Mouse (Mus musculus) embryo, embryonic 11.5 days (tissue): ENCODE measurements around the gene Tsr3.

Experiments used
- DNase-seq: peaks from one replicate; pipeline ENCODE4 v3.0.0-alpha.2; 2012; ENCODE audit warnings: low read depth, low spot score

Tsr3 gene

GRCm38 (mm10) chr17:25243131-25243780 lies 3.3 kb downstream of the Tsr3 start:
- no peak for DNase-seq

GRCm38 (mm10) chr17:25244239-25244638 lies 4.3 kb downstream of the Tsr3 start:
- no peak for DNase-seq

DNA sequence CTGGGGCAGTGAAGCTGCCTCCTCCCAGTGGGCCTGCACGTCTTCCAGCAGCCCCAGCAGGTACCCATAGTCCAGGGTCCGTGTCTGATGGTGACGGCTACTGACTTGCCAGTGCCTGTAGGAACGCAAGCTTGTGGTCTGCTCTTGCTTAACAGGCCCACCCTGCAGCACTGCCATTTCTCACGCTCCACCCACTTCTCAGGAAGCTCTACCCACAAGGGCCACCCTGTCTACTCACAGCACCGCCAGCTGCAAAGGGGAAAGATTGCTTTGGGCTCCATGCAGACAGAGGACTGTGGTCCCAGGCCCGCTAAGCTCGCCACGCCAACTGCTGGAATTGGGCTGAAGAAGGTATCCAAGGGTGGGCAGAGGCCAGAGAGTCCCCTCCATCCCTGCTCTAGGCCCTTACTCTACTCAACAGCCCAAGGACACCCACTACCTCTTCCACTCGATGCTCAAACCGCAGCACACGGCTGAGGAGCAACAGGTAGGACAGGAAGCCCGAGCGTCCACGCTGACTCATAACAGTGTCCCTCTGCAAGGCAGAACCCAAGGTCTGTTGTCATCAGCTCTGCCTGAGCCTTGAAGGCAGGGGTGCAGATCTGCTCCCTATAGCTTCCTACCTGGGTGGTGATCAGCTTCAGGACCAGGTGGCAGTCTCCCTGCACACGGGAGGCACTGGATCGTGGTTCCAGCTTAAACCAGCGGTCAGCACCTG lies 8.2 kb downstream of the Tsr3 start:
- DNase-seq = no peak

GRCm38 (mm10) chr17:25250181-25250835 lies 10.3 kb downstream of the Tsr3 start:
- DNase-seq = no peak

- no peak for DNase-seq
Observed at GRCm38 (mm10) chr17:25252643-25253042, 12.7 kb downstream of the Tsr3 start.

GRCm38 (mm10) chr17:25253760-25254159 lies 13.8 kb downstream of the Tsr3 start:
- DNase-seq = no peak

DNA sequence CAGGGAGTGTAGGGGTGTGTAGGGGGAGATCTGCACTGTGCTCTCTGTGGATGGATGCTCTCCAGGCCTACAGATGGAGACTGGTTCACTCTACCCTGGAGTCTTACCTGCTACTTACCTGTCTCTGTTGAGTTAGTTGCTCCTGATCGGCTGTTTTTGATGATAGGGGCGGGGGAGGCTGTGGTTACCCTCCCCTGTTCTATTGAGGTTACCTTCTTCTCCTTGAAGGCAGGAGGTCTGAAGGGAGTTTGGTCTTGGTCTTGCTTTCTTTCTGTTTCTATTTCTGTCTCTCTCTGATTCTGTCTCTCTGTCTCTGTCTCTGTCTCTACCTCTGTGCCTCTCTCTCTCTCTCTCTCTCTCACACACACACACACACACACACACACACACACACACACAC lies 15.1 kb downstream of the Tsr3 start:
- DNase-seq = no peak

- DNase-seq = no peak
Observed at GRCm38 (mm10) chr17:25256140-25256754, 16.3 kb downstream of the Tsr3 start, which contains the start of gene Baiap3. Gene Baiap3, minus strand, starts transcription at chr17:25256364.

- DNase-seq = no peak
Observed at GRCm38 (mm10) chr17:25257804-25258261, 17.9 kb downstream of the Tsr3 start.

DNA sequence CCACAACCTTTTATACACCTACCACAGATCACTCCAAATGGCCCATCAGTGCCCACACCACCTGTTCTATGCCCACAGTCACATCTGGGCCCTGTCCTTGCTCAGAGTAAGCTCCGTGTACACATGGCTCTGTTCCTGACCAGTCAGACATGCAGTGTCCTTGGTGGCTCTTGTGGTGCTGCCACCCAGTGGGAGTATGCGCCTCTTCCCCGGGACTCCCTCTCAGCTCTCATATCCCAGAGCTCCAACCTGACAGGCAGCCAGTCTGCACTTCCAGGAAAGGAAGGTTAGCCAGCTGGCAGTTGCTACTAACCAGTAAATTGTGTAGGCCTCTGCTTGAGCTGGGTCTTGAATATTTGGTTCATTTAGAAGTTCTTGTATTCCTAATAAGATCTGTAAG lies 24.5 kb downstream of the Tsr3 start:
- DNase-seq = no peak

DNA sequence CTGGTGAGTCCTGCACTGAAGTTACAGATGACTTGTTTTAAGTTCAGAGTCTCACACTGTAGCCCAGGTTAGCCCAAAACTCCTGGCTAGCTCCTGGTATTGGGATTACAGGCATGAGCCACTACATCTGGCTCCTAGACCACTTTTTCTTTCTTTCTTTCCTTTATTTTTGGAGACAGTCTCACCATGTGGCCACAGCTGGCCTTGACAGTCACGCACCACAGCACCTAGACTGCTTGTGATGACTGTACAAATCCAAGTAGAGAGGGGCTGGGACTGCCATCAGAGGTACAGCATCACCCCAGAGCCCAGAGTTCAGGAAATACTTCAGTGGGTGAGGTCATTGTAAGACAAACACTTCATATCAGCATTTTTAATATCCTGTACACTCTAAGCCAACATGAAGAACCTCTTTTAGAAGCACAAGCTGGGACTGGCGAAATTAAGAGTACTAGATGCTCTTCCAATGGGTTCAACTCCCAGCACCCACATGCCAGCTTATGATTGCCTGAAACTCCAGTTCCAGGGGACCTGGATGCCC lies 30.9 kb downstream of the Tsr3 start:
- DNase-seq = no peak

GRCm38 (mm10) chr17:25272326-25272725 lies 32.4 kb downstream of the Tsr3 start:
- no peak for DNase-seq

GRCm38 (mm10) chr17:25272951-25273705 lies 33.2 kb downstream of the Tsr3 start:
- DNase-seq = no peak

- peak; percentile 97 for DNase-seq
Observed at GRCm38 (mm10) chr17:25273706-25274501, 33.9 kb downstream of the Tsr3 start.

- DNase-seq = no peak
Observed at GRCm38 (mm10) chr17:25274571-25275346, 34.8 kb downstream of the Tsr3 start, which contains the start of gene Ube2i. Gene Ube2i, minus strand, starts transcription at chr17:25274622.

GRCm38 (mm10) chr17:25275833-25276232 lies 35.9 kb downstream of the Tsr3 start:
- no peak for DNase-seq

- DNase-seq = no peak
Observed at GRCm38 (mm10) chr17:25282133-25282532, 42.2 kb downstream of the Tsr3 start.

GRCm38 (mm10) chr17:25285033-25285432 lies 45.1 kb downstream of the Tsr3 start:
- peak; percentile 69 for DNase-seq

DNA sequence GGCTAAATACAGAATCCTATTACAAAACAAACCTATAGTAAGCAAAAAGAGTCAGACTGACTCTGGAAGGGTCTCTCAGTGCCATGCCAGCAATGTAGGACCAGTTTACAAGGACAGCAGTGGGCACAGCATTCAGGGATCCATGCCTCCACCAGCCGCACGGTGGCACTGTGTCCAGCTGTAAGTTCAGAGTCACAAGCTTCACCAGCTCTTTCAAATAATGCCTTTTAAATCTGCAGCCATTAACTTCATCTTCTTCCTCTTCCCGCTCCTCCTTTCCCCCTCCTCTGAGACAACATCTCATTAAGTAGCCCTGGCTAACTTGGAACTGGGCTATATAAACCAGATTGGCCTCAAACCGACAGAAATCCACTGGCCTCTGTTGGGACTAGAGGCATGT lies 48.9 kb downstream of the Tsr3 start:
- DNase-seq = no peak
